Mouse (Mus musculus): ENCODE data around the gene 1700029P11Rik. TPM values are rescaled to one million over a fixed set of nuclear protein-coding genes. Genes with fewer than 3 reads are reported as not detected.

1700029P11Rik gene
- polyA plus RNA-seq, 1 experiment: not detected

DNA sequence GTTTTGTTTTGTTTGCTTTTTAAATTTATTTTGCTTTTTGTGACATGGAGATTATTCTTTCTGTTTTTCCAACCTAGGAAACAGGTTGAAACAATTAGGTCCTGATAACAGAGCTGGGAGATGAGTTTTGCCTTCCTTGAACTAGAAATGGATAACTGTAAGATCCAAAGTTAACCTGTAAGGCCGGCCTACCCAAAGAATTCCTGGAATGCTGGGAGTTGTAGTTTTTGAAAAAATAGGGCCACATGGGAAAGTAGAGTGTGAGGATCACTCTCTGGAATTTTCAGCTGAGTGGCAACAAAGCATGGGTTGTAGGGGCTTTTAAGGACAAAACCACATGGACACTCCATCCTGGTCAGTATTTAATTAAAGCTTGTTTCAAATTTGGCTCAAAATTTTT, 1.8 kb downstream of the 1700029P11Rik start:
- no peak for TF ChIP-seq POLR2A (IDR thresholded peaks at IDR 0.05; ENCODE audit: borderline replicate concordance, extremely low read depth, insufficient read depth, insufficient read length, poor library complexity, severe bottlenecking)
- no peak for TF ChIP-seq CTCF (IDR thresholded peaks at IDR 0.05; ENCODE audit: borderline replicate concordance, extremely low read depth, insufficient read depth, insufficient read length)
- DNase-seq (ENCODE audit: low read depth): no peak

DNA sequence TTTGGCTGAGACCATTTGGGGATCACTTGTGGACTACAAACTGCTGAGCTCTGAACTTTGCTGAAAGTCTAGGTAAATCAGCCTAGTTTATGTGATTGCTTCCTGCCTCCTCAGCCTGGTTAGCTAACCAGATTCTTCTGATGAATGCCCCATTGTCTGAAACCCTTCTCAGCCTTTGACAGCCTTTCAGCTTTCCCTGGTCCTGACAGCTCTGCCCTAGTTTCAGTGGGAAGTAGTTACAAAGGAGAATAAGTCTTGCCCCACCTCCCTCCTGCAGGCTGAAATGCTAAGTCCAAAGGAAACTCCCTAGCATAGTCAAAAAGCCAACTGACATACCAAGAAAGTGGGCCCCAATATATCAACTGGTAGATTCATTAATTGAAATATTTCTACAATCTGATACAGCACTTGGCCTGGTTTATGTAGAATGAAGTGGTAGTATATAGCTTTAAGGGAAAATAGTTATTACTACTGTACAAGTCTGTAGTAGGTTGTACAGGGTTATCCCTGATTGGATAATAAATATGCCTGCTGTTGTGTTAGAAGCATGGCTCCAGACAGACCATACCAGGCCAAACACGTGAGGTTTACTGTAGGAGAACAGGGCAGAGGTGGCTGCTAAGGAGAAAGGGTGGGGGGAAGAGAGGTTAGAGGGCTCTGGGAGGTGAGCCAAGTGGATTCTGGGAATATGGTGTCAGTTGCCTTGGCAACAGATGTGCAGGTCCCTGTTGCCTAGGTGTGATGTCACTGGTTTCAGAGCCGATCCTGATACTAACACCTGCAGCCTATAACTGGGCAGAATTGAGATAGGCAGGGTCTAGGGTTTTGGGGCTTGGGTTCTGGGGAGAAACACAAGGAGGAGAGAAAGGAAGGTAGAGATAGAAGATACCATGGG, 5.2 kb downstream of the 1700029P11Rik start:
- DNase-seq (ENCODE audit: low read depth): peak; percentile 82
- no peak for TF ChIP-seq POLR2A (IDR thresholded peaks at IDR 0.05; ENCODE audit: borderline replicate concordance, extremely low read depth, insufficient read depth, insufficient read length, poor library complexity, severe bottlenecking)

DNA sequence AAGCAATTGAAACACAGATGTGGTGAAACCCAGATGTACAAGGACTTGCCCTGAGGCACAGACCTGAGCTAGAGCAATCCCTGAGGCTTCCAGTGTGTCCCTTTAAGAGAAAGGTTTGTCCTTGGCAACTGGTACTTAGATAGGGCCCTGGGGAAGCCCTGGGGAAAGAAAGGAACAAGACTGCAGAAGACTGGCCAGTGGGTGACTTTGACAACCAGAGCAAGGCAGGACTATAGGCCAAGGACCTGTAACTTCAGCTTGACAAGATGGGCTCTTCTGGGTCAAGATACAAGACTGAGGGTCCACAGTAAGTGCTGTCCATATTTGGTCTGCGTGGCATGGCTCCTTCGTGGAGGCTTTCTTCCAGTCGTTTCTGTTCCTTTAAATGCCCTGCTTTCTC, 7.3 kb downstream of the 1700029P11Rik start, which contains the start of gene Xrcc6:
Xrcc6 (plus strand) TSS at position 190 of the 400 bp plus-strand sequence.
- TF ChIP-seq CTCF (IDR thresholded peaks at IDR 0.05; ENCODE audit: borderline replicate concordance, extremely low read depth, insufficient read depth, insufficient read length) (no peak), POLR2A (IDR thresholded peaks at IDR 0.05; ENCODE audit: borderline replicate concordance, extremely low read depth, insufficient read depth, insufficient read length, poor library complexity, severe bottlenecking) (no peak)
- DNase-seq (ENCODE audit: low read depth): no peak

DNA sequence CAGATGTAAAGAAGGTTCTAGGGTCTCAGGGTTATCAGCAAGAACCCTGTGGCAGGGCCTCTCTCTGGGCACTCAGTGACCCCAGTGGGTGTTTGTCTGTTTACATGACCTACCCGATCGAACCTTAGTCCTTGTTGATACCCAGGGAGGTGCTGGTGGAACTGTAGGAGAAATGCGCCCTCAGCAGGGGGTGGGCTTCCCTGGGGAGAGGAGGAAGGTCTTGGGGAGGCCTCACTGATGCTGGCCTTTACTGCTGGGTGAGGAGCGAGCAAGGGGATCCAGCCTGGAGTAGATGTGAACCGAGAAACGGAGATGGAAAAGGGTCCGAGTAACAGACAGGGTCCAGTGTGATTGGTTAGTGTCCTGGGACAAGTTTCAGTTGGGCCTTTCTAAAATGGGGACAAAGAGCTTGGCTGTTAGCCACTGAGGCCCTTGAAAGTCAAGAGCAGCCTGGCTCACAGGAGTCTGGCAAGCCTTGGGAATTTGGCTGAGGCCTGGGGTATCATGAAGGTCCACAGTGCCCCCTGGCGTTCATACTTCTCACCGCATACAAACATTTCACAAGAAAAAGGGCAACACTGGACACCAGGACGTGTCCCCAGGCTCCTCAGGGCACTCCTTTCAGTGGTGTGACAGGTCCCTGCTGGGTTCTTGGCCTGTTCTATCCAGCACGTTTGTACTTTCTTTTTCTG, 9.2 kb downstream of the 1700029P11Rik start:
- TF ChIP-seq CTCF (IDR thresholded peaks at IDR 0.05; ENCODE audit: borderline replicate concordance, extremely low read depth, insufficient read depth, insufficient read length): peak; percentile 88
- no peak for TF ChIP-seq POLR2A (IDR thresholded peaks at IDR 0.05; ENCODE audit: borderline replicate concordance, extremely low read depth, insufficient read depth, insufficient read length, poor library complexity, severe bottlenecking)

DNA sequence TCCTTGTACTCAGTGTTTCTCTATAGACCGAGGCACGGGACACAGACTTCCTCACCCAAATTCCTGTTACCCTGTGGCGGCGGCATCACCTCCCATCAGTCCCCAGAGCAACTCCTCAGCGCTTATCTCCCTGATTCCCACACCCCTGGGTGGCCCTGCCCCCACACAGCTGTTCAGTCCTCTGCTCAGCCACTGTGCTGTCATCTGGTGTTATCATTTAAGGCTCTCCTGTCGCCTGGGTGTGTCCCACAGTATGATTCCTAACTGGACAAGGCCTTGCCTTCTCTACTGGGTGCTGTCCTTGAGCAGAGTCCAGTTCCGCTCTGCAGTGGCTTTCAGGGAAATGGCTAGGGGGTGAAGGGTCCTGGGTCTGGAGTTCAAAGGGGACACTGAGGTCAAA, 10.2 kb downstream of the 1700029P11Rik start:
- TF ChIP-seq CTCF (IDR thresholded peaks at IDR 0.05; ENCODE audit: borderline replicate concordance, extremely low read depth, insufficient read depth, insufficient read length) (no peak), POLR2A (IDR thresholded peaks at IDR 0.05; ENCODE audit: borderline replicate concordance, extremely low read depth, insufficient read depth, insufficient read length, poor library complexity, severe bottlenecking) (no peak)

More for the DNA sequence above, 9.2 kb downstream of the 1700029P11Rik start:
- DNase-seq (ENCODE audit: low read depth): peak; percentile 95

DNA sequence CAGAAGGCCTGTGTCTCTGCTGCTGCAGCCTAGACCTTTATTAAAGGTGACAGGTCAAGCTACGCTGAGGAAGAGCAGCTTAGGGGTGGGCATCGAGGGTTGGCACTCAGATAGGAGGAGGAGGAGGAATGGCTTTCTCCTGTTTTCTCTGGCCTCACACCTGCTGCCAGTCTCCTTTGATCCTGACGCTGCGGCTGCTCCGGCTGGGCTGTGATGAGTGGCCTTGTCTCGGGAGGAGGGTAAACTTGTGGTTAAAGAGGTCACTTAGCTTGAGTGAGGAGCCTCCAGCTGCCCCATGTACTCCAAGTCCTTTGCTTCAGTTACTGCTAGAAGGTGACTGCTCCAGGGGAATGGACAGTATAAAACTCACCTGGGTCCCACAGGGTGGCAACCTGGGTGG, 13.7 kb downstream of the 1700029P11Rik start:
- no peak for TF ChIP-seq POLR2A (IDR thresholded peaks at IDR 0.05; ENCODE audit: borderline replicate concordance, extremely low read depth, insufficient read depth, insufficient read length, poor library complexity, severe bottlenecking)
- TF ChIP-seq CTCF (IDR thresholded peaks at IDR 0.05; ENCODE audit: borderline replicate concordance, extremely low read depth, insufficient read depth, insufficient read length): no peak
- no peak for DNase-seq (ENCODE audit: low read depth)

More for the DNA sequence above, 10.2 kb downstream of the 1700029P11Rik start:
- DNase-seq (ENCODE audit: low read depth): no peak

DNA sequence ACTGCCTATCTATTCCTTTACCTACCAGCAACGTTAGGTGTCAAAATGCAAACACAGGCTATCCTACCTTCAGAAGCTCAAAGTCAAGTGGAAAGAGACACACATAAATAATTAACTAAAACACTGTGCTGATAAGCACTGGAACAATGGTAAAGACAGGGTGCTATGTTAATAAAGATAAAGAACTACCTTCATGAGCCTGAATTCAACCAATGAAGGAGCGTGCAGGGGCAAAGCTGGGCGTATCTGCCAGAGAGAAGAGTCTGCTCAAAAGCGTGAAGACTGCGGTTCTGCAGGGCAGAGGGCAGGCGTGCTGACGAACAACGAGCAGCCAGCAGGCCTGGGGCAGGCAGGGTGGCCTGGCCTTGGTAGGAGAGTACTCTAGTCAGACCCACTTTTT, 23.9 kb downstream of the 1700029P11Rik start:
- no peak for DNase-seq (ENCODE audit: low read depth)
- no peak for TF ChIP-seq POLR2A (IDR thresholded peaks at IDR 0.05; ENCODE audit: borderline replicate concordance, extremely low read depth, insufficient read depth, insufficient read length, poor library complexity, severe bottlenecking)

DNA sequence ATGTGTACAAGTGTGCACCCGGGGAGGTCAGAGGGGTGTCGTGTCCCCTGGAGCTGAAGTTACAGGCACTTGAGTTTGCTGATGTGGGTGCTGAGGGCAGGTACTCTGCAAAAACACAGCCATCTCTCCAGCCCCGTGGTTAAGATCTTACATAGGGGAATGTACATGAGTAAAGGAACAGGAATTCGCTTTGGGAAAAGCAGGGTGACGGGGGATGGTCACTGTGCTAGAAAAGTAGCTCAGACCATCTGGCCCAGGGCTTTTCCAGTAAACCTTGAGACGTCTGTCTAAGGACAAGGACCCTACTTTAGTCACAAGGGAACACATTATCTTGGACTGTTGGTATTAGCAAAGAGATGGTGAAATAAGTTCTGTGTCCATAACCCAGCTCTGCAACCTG, 31.6 kb downstream of the 1700029P11Rik start:
- DNase-seq (ENCODE audit: low read depth): no peak

DNA sequence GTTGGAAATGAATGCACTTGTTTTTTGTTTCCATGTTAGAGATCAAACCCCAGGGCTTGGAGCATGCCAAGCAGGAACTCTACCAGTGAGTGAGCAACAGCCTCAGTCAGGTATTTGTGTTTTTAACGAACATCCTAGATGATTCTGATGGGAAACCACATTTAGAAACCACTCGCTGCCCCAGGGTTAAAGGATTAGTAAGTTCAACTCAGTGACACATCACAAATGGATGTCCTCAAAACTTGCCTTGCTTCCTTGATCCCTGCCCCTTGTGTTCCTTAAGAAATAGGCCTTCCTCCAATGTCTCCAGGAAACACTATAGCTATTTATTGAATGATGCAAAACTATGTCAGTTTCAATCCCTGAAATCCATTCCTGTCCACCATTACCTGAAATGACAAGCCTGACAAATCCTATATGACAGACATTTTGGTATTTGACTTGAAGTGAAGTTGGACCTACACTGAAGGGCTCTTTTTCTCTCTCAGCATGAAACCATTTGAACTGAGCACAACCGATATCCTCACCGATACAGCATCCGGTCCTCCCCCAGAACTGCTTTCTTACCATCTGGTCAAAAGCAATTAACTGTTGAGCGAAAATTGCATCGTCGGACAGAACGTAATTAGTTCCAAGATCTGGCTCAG, 34.5 kb downstream of the 1700029P11Rik start:
- no peak for DNase-seq (ENCODE audit: low read depth)
- no peak for TF ChIP-seq POLR2A (IDR thresholded peaks at IDR 0.05; ENCODE audit: borderline replicate concordance, extremely low read depth, insufficient read depth, insufficient read length, poor library complexity, severe bottlenecking)
- TF ChIP-seq CTCF (IDR thresholded peaks at IDR 0.05; ENCODE audit: borderline replicate concordance, extremely low read depth, insufficient read depth, insufficient read length): no peak

More for the DNA sequence above, 31.6 kb downstream of the 1700029P11Rik start:
- TF ChIP-seq CTCF (IDR thresholded peaks at IDR 0.05; ENCODE audit: borderline replicate concordance, extremely low read depth, insufficient read depth, insufficient read length) (no peak), POLR2A (IDR thresholded peaks at IDR 0.05; ENCODE audit: borderline replicate concordance, extremely low read depth, insufficient read depth, insufficient read length, poor library complexity, severe bottlenecking) (no peak)

DNA sequence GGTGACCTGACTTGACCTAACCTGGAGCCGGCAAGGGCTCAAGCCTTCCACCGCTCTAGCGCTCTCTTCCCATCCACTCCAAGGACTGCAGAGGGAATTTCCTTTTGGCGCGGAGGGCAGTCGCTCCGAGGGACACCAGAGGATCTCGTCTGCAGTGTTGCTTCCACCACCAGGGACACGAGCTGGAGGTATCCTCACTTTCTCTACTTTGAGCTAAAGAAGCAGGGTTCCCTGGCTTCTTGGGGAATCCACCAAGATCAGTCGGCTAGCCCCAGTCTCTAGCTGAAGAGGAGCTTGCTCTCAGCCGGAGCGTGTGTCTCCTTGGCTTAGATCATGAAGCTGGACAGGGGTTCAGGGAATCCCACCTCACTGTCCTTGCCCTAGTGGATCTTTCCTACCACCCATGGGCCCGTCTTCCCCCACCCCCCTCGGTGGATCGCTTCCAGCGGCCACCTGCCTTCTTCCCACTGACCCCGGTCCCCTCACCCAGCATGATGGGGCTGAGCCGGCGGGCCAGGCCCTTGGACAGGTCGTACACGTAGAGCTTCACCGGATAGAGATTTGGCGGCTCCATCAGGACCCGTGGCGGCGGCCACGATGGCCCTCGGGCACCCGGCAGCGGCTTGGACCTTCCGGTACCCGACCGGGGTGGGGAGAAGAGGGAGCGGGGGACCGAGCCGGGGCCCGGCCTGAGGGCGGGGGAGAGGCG, 35.2 kb downstream of the 1700029P11Rik start:
- peak; percentile 44 for DNase-seq (ENCODE audit: low read depth)
- no peak for TF ChIP-seq POLR2A (IDR thresholded peaks at IDR 0.05; ENCODE audit: borderline replicate concordance, extremely low read depth, insufficient read depth, insufficient read length, poor library complexity, severe bottlenecking)
- TF ChIP-seq CTCF (IDR thresholded peaks at IDR 0.05; ENCODE audit: borderline replicate concordance, extremely low read depth, insufficient read depth, insufficient read length): peak; percentile 23; the same call in 1 of the 2 replicates
